Mouse (Mus musculus): ENCODE data around the gene Olfr693.

GRCm38 (mm10) chr7:106644222-106644870 is 36.0 kb downstream of the Olfr693 start:
- no peak for TF ChIP-seq POLR2A (IDR thresholded peaks at IDR 0.05; ENCODE audit: insufficient read depth, low read depth, low read length)
- no peak for TF ChIP-seq CTCF (IDR thresholded peaks at IDR 0.05)
- no peak for TF ChIP-seq EP300 (IDR thresholded peaks at IDR 0.05; ENCODE audit: insufficient read depth, low read depth, low read length)

Data from heart, adult 2 months (tissue).